Mouse (Mus musculus) limb, embryonic 14.5 days (tissue): Measurements from ENCODE around the gene Por. TPM values are rescaled to one million over a fixed set of nuclear protein-coding genes. Genes with fewer than 3 reads are reported as not detected.

Source experiments
- ATAC-seq: fragments of 200-750 bp; cut with Nextera tagmentation; 2 replicates; pipeline ENCODE4 v1.8.0; 2017; ENCODE audit warnings: low read depth, moderate number of reproducible peaks, moderate TSS enrichment; ENCODE audit not compliant: low FRiP score
- DNase-seq: peaks from one replicate; pipeline ENCODE4 v3.0.0-alpha.2; 2015; ENCODE audit warnings: low spot score
- H3K27ac ChIP-seq: fragments of 300-500 bp; sonication (generic); replicated peaks from 2 replicates; pipeline ENCODE4 v1.5.1; 2014; ENCODE audit warnings: low read depth, mild to moderate bottlenecking, low read length, moderate library complexity, mixed read lengths
- H3K27me3 ChIP-seq: fragments of 300-500 bp; sonication (generic); 2 replicates; pipeline ENCODE4 v1.6.1; 2014; ENCODE audit warnings: low read length, mixed read lengths; ENCODE audit not compliant: control insufficient read depth, insufficient read depth
- H3K36me3 ChIP-seq: fragments of 300-500 bp; sonication (generic); 2 replicates; pipeline ENCODE4 v1.6.1; 2014; ENCODE audit warnings: mild to moderate bottlenecking, low read length, moderate library complexity, mixed read lengths; ENCODE audit not compliant: control insufficient read depth, insufficient read depth
- H3K4me1 ChIP-seq: fragments of 300-500 bp; sonication (generic); 2 replicates; pipeline ENCODE4 v1.6.1; 2014; ENCODE audit warnings: antibody characterized with exemption, low read length, mixed read lengths; ENCODE audit not compliant: control insufficient read depth, insufficient read depth
- H3K4me2 ChIP-seq: fragments of 300-500 bp; sonication (generic); replicated peaks from 2 replicates; pipeline ENCODE4 v1.6.1; 2014; ENCODE audit warnings: low read depth, mild to moderate bottlenecking, low read length, moderate library complexity; ENCODE audit not compliant: severe bottlenecking
- H3K4me3 ChIP-seq: fragments of 300-500 bp; sonication (generic); replicated peaks from 2 replicates; pipeline ENCODE4 v1.5.1; 2014; ENCODE audit warnings: low read length
- H3K9ac ChIP-seq: fragments of 300-500 bp; sonication (generic); 2 replicates; pipeline ENCODE4 v1.6.1; 2014; ENCODE audit warnings: mild to moderate bottlenecking, low read depth, low read length, moderate library complexity; ENCODE audit not compliant: severe bottlenecking
- H3K9me3 ChIP-seq: fragments of 300-500 bp; sonication (generic); 2 replicates; pipeline ENCODE4 v1.6.1; 2016; ENCODE audit warnings: low read length; ENCODE audit not compliant: control insufficient read depth
- POLR2A ChIP-seq: fragments of 200-500 bp; IDR thresholded peaks from 2 replicates; pipeline ENCODE4 v1.8.0; 2012; ENCODE audit warnings: inconsistent platforms, mild to moderate bottlenecking, moderate library complexity, borderline replicate concordance; ENCODE audit not compliant: insufficient read depth, insufficient read length; ENCODE audit errors: extremely low read depth
- WGBS: fragments of 180-500 bp; shearing (Covaris S2); extraction: QIAGEN DNeasy Blood & Tissue Kit; methylation state at CpG from one replicate; pipeline ENCODE4 v1.1.7; 2014; 5-methylcytosine and 5-hydroxymethylcytosine counted together
- polyA plus RNA-seq, 2 experiments: library from polyadenylated mRNA; depleted of rRNA in 1 of 2; stranded (reverse) in 1 of 2; unstranded in 1 of 2; fragments of >200 nt; fragmentation: Nextera tagmentation in 1 of 2; extraction: Ambion mirVana in 1 of 2; gene quantifications; 2 replicates each; pipeline versions ENCODE4 v1.2.1 to v1.2.3; 2012 to 2014

The Por gene
- polyA plus RNA-seq, 2 experiments, result 64.7 to 99.2 TPM

DNA sequence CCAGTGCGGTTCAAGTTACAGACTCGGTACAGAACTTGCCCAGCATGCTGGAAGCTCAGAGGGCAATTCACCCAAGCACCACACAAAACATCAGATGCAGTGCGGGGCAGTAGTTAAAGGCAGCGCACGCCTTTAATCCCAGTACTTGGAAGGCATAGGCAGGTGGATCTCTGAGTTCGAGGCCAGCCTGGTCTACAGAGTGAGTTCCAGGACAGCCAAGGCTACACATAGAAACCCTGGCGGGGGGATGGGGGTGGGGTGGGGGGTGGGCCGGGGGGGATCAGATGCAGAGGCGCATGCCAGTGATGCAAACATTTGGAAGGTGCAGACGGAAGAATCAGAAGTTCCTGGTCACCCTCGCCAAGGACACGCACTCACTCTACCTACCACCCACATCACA lies 74.9 kb downstream of the Por start:
- no peaks in the 10 kb centered on the region; the same call in 1 of the 2 replicates for H3K36me3 ChIP-seq
- 0 out of 2 replicates have a peak overlapping the region, but pooled peaks have one; percentile 58 for H3K27ac ChIP-seq
- 19% methylated on average over 12 of the region's 12 CpGs for WGBS
- no peak for TF ChIP-seq POLR2A
- ATAC-seq, result no peak
- no peak for DNase-seq
- peak overlapping the region; percentile 83 for H3K4me3 ChIP-seq
- H3K9ac ChIP-seq, result peak overlapping the region; percentile 43
- no peaks in the 10 kb centered on the region; the same call in 1 of the 2 replicates for H3K9me3 ChIP-seq
- H3K4me1 ChIP-seq, result peaks cover 13% of the 10 kb centered on the region; the same call in 1 of the 2 replicates
- peak overlapping the region; percentile 82 for H3K4me2 ChIP-seq
- H3K27me3 ChIP-seq, result no peaks in the 10 kb centered on the region

DNA sequence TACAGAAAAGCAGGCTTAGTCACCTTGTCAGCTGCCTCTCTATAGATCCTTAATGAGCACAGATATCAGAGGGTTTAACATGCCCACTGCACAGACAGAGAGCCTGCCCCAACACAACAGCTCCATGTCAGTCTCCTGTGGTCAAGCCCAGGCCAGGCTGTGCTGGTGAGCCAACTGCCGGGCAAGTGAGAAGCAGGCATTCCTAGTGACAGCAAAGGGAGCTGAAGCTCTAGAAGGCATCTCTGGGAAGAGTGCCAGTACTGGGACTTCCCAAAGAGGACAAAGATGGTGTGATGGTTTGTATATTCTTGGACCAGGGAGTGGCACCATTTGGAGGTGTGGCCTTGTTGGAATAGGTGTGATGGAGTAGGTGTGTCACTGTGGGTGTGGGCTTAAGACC lies 81.2 kb downstream of the Por start:
- Histone ChIP-seq H3K4me3 (no peak overlapping the region), H3K27ac (no peak overlapping the region), H3K4me2 (no peak overlapping the region), H3K9me3 (no peaks in the 10 kb centered on the region; the same call in 1 of the 2 replicates), H3K9ac (no peak overlapping the region), H3K4me1 (no peaks in the 10 kb centered on the region), H3K36me3 (no peaks in the 10 kb centered on the region), H3K27me3 (no peaks in the 10 kb centered on the region)
- ATAC-seq (no peak), DNase-seq (no peak)
- WGBS, result 92% methylated on average over 1 of the region's 1 CpGs
- TF ChIP-seq POLR2A, result no peak

DNA sequence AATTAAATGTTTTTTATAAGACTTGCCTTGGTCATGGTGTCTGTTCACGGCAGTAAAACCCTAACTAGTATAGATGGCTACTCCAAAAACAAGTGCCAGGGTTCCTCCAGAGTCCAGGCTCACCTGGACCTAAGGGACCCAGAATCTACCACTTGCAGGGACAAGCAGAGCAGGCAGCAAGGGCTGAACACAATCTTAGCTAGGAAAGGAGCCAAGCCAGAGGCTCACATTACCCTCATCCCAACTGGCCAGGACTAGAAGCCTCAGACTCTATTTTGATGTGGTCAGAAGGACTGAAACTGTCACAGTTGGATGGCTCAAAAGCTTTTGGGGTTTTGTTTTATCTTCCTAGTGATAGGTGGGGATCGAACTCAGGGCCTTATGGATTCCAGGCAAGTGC lies 81.8 kb downstream of the Por start:
- Histone ChIP-seq H3K4me1 (no peaks in the 10 kb centered on the region), H3K4me2 (no peak overlapping the region), H3K27me3 (no peaks in the 10 kb centered on the region), H3K9me3 (no peaks in the 10 kb centered on the region; the same call in 1 of the 2 replicates), H3K27ac (no peak overlapping the region), H3K4me3 (no peak overlapping the region), H3K9ac (no peak overlapping the region), H3K36me3 (no peaks in the 10 kb centered on the region)
- DNase-seq (no peak), ATAC-seq (no peak)
- 76% methylated on average over 2 of the region's 2 CpGs for WGBS
- no peak for TF ChIP-seq POLR2A

DNA sequence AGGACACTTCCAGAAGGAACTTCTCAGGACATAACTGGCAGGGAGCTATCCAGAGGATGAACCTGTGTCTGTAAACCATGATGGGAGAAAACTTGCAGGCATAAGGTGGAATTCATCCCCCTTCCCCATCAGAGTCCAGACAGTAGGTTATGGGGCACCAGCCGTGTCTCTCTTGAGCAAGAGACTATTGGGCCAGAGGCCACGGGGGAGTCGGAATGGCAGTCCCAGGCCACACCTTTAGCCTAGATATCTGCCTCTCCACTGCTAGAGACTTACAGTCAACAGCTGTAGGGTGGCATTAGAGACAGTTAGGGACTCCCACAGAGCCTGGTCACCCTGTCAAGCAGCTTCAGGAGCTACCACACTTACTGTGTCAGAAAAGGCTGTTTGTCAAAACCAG lies 92.0 kb downstream of the Por start:
- no peak for DNase-seq
- Histone ChIP-seq H3K4me3 (no peak overlapping the region), H3K9me3 (no peaks in the 10 kb centered on the region), H3K36me3 (no peaks in the 10 kb centered on the region), H3K27ac (no peak overlapping the region), H3K9ac (no peak overlapping the region), H3K4me1 (no peaks in the 10 kb centered on the region), H3K27me3 (no peaks in the 10 kb centered on the region), H3K4me2 (no peak overlapping the region)
- no peak for TF ChIP-seq POLR2A
- 79% methylated on average over 3 of the region's 3 CpGs for WGBS
- no peak for ATAC-seq

DNA sequence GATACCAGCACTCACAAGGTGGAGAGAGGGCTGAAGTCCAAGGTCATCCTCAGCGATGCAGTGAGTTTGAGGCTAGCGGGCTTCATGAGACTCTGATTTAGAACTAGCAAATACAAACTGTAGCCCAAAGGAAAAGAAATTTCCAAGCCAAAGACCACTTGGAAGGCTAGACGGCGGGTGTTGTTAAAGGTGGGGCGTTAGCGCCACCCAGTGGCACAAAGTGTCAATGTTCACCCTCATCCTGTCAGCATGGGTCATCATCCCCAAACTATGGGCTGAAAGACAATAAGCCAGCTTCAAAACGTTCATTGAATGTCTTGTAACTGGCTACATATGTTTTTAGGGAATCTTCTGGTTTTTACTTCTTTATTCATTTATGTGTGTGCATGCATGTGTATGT lies 93.7 kb downstream of the Por start:
- no peaks in the 10 kb centered on the region for H3K27me3 ChIP-seq
- H3K27ac ChIP-seq, result no peak overlapping the region
- ATAC-seq (peak; percentile 70; the same call in 1 of the 2 replicates), DNase-seq (peak; percentile 77)
- no peaks in the 10 kb centered on the region for H3K9me3 ChIP-seq
- H3K36me3 ChIP-seq, result no peaks in the 10 kb centered on the region
- 3% methylated on average over 7 of the region's 7 CpGs for WGBS
- H3K9ac ChIP-seq, result no peak overlapping the region
- no peak overlapping the region for H3K4me3 ChIP-seq
- TF ChIP-seq POLR2A, result no peak
- no peak overlapping the region for H3K4me2 ChIP-seq
- H3K4me1 ChIP-seq, result no peaks in the 10 kb centered on the region

DNA sequence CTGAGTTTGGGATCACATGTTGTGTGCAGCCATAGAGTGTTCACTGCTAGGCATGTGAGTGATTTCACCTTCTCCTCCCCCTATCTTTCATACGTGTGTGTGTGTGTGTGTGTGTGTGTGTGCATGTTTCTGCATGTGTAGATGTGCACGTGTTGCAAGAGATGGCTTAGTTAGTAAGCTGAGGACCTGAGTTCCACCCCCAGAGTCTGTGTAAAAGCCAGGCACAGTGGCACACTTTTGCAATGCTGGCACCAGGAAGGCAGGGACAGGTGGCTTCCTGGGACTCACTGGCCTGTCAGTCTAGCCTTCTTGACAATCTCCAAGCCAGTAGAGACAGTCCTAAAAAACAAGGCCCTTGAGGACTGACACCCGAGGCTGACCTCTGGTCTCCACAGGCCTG lies 95.1 kb downstream of the Por start:
- no peak overlapping the region for H3K27ac ChIP-seq
- H3K4me3 ChIP-seq, result no peak overlapping the region
- H3K27me3 ChIP-seq, result no peaks in the 10 kb centered on the region
- no peaks in the 10 kb centered on the region for H3K9me3 ChIP-seq
- WGBS, result 67% methylated on average over 3 of the region's 3 CpGs
- TF ChIP-seq POLR2A, result no peak
- ATAC-seq (no peak), DNase-seq (no peak)
- no peaks in the 10 kb centered on the region for H3K4me1 ChIP-seq
- H3K4me2 ChIP-seq, result no peak overlapping the region
- H3K9ac ChIP-seq, result no peak overlapping the region
- no peaks in the 10 kb centered on the region for H3K36me3 ChIP-seq
